Comparison of ENCODE assay signal across 9 mouse cellular contexts in the genomic region with DNA sequence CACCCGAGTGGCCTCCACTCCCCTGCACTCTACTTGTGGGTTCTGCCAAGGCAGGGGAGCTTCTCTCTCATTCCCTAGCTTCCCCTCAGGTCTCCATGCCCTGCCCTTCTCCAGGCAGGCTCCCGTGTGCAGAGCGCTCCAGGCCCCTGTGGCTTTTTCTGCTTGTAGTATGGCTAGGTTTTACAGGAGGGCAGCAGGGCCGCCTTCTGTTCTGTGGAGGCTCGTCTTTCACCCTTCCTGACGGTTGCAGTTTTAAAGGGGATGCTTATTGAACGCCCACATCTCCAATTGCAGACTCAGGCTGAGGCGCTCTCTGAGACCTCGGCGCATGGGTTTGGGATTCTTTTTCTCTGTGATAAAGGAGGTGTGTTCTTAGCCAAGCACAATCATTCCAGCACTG. TPM values are rescaled to one million over a fixed set of nuclear protein-coding genes. Genes with fewer than 3 reads are reported as not detected.
DNase-seq lines count a peak whose midpoint lies in the region; ATAC-seq and TF ChIP-seq lines count a peak whose summit lies in the region.
"Had no signal": no experiment of that assay in that cellular context is flagged by ENCODE, and none has a peak within 500 bp of the region (broad histone marks: within the 10 kb centered on the region; RNA-seq: fewer than 3 reads in every experiment).

No protein-coding gene starts in this region.

- no peak for DNase-seq in layer of hippocampus, adult 2 months (ENCODE audit: low spot score in 2 of 2)
- DNase-seq in layer of hippocampus, adult 9-10 months (ENCODE audit: low spot score), result no peak
- DNase-seq in forebrain, embryonic 14.5 days (ENCODE audit: low spot score), result no peak
- DNase-seq in liver, result peak; percentile 37
- DNase-seq in left cerebral cortex, postnatal 36 days (ENCODE audit: low spot score in 2 of 2), result no peak
- no peak for DNase-seq in urinary bladder, adult 18-20 months (ENCODE audit: low spot score in 2 of 2)
- DNase-seq: thymus, adult 2 months had no signal

- H3K4me2 ChIP-seq in forebrain, embryonic 14.5 days (ENCODE audit: low read length), result 0 out of 2 replicates have a peak overlapping the region, but pooled peaks have one; percentile 7
- H3K4me2 ChIP-seq in stomach, embryonic 15.5 days, result peak overlapping the region; percentile 11; the same call in 1 of the 2 replicates

- no peak for TF ChIP-seq CTCF in layer of hippocampus, adult 2 months (conservative IDR thresholded peaks at IDR 0.05)

- no peak for ATAC-seq in forebrain, embryonic 14.5 days
- no peak for ATAC-seq in stomach, embryonic 15.5 days (ENCODE audit: insufficient read depth, low FRiP score, low read depth)

- H3K9me3 ChIP-seq in forebrain, embryonic 14.5 days (replicated peaks; ENCODE audit: control insufficient read depth, low read length), result no peaks in the 10 kb centered on the region
- H3K9me3 ChIP-seq in stomach, embryonic 15.5 days, result no peaks in the 10 kb centered on the region

- WGBS in forebrain, embryonic 14.5 days, result 34% methylated on average over 10 of the region's 10 CpGs
- 25% methylated on average over 10 of the region's 10 CpGs for WGBS in stomach, embryonic 15.5 days

- intact Hi-C loops in left cerebral cortex, postnatal 36 days (cut with DNase I), result no loop called here

- no peak overlapping the region for H3K4me3 ChIP-seq in layer of hippocampus, adult 2 months
- no peak overlapping the region for H3K4me3 ChIP-seq in forebrain, embryonic 14.5 days (ENCODE audit: low read depth, low read length)
- H3K4me3 ChIP-seq in stomach, embryonic 15.5 days (replicated peaks), result no peak overlapping the region

- H3K36me3 ChIP-seq in forebrain, embryonic 14.5 days (ENCODE audit: control insufficient read depth, insufficient read depth, low read length), result 0 out of 2 replicates have a peak, but pooled peaks cover 5% of the 10 kb centered on the region
- no peaks in the 10 kb centered on the region for H3K36me3 ChIP-seq in stomach, embryonic 15.5 days

- peak overlapping the region; percentile 61 for H3K27ac ChIP-seq in layer of hippocampus, adult 2 months
- H3K27ac ChIP-seq in forebrain, embryonic 14.5 days (ENCODE audit: low read depth, low read length), result no peak overlapping the region; the same call in 1 of the 2 replicates
- peak overlapping the region; percentile 49 for H3K27ac ChIP-seq in stomach, embryonic 15.5 days
- H3K27ac ChIP-seq: macrophage had no signal

- H3K9ac ChIP-seq in forebrain, embryonic 14.5 days (ENCODE audit: low read length), result peak overlapping the region; percentile 41; the same call in 1 of the 2 replicates
- no peak overlapping the region for H3K9ac ChIP-seq in stomach, embryonic 15.5 days

- peaks cover 10% of the 10 kb centered on the region for H3K4me1 ChIP-seq in forebrain, embryonic 14.5 days (ENCODE audit: control insufficient read depth, insufficient read depth, low read length)
- H3K4me1 ChIP-seq in stomach, embryonic 15.5 days, result peaks cover 27% of the 10 kb centered on the region

- no peaks in the 10 kb centered on the region for H3K27me3 ChIP-seq in forebrain, embryonic 14.5 days (replicated peaks; ENCODE audit: control insufficient read depth, insufficient read depth, low read length)
- no peaks in the 10 kb centered on the region for H3K27me3 ChIP-seq in stomach, embryonic 15.5 days (replicated peaks)

RNA-seq across cellular contexts. Expression of a gene that starts 3.3 kb away (rescaled TPM):
- 100 to 1,000 TPM; 152 to 168 TPM for total RNA-seq in layer of hippocampus, adult 2 months (2021)
- 66.6 and 88.4 TPM in 2 replicates for polyA plus RNA-seq in forebrain, embryonic 14.5 days (2014; fragmentation: Nextera tagmentation; extraction: Ambion mirVana)
- 128 and 137 TPM in 2 replicates for polyA plus RNA-seq in stomach, embryonic 15.5 days (2015; fragmentation: Nextera tagmentation; extraction: Ambion mirVana)
- total RNA-seq in left cerebral cortex, postnatal 36 days (2021), result 100 to 1,000 TPM; 175 to 182 TPM

RNA-seq across cellular contexts. Expression of a gene that starts 3.5 kb away (rescaled TPM):
- 10 to 100 TPM; 50.9 to 51.6 TPM for total RNA-seq in layer of hippocampus, adult 2 months (2021)
- 26.8 and 31.9 TPM in 2 replicates for polyA plus RNA-seq in forebrain, embryonic 14.5 days (2014; fragmentation: Nextera tagmentation; extraction: Ambion mirVana)
- polyA plus RNA-seq in stomach, embryonic 15.5 days (2015; fragmentation: Nextera tagmentation; extraction: Ambion mirVana), result 22.2 and 24.2 TPM in 2 replicates
- total RNA-seq in left cerebral cortex, postnatal 36 days (2021), result 10 to 100 TPM; 46.3 to 54.5 TPM

RNA-seq across cellular contexts. Expression of a gene that starts 27.1 kb away (rescaled TPM):
- 10 to 100 TPM; 22.8 to 24.0 TPM for total RNA-seq in layer of hippocampus, adult 2 months (2021)
- 48.1 and 57.8 TPM in 2 replicates for polyA plus RNA-seq in forebrain, embryonic 14.5 days (2014; fragmentation: Nextera tagmentation; extraction: Ambion mirVana)
- polyA plus RNA-seq in stomach, embryonic 15.5 days (2015; fragmentation: Nextera tagmentation; extraction: Ambion mirVana), result 42.5 and 45.5 TPM in 2 replicates
- total RNA-seq in left cerebral cortex, postnatal 36 days (2021), result 10 to 100 TPM; 24.4 to 27.0 TPM

RNA-seq across cellular contexts. Expression of a gene that starts 54.9 kb away (rescaled TPM):
- 10 to 100 TPM; 12.2 to 13.1 TPM for total RNA-seq in layer of hippocampus, adult 2 months (2021)
- polyA plus RNA-seq in forebrain, embryonic 14.5 days (2014; fragmentation: Nextera tagmentation; extraction: Ambion mirVana), result 3.0 and 3.6 TPM in 2 replicates
- 3.2 and 3.3 TPM in 2 replicates for polyA plus RNA-seq in stomach, embryonic 15.5 days (2015; fragmentation: Nextera tagmentation; extraction: Ambion mirVana)
- total RNA-seq in left cerebral cortex, postnatal 36 days (2021), result 10 to 100 TPM; 17.9 to 21.3 TPM

RNA-seq across cellular contexts. Expression of a gene that starts 55.1 kb away (rescaled TPM):
- total RNA-seq in layer of hippocampus, adult 2 months (2021), result 100 to 1,000 TPM; 112 to 120 TPM
- polyA plus RNA-seq in forebrain, embryonic 14.5 days (2014; fragmentation: Nextera tagmentation; extraction: Ambion mirVana), result 18.7 and 23.7 TPM in 2 replicates
- polyA plus RNA-seq in stomach, embryonic 15.5 days (2015; fragmentation: Nextera tagmentation; extraction: Ambion mirVana), result 20.8 and 24.3 TPM in 2 replicates
- 100 to 1,000 TPM; 106 to 124 TPM for total RNA-seq in left cerebral cortex, postnatal 36 days (2021)
